Mouse (Mus musculus) right cerebral cortex, adult 2 months (tissue): ENCODE measurements around the gene Tbc1d30.
A peak's percentile ranks its signal among the peaks of the same experiment; 100 is the strongest.

Experiments used
- DNase-seq, 2 experiments: peaks; one replicate each; pipeline ENCODE4 v3.0.0; 2021 to 2022; ENCODE audit warnings: low spot score in 2 of 2

The Tbc1d30 gene

GRCm38 (mm10) chr10:121314186-121314585, 36.9 kb downstream of the Tbc1d30 start:
- no peak for DNase-seq

- DNase-seq: no peak
These were observed 38.0 kb downstream of the Tbc1d30 start for GRCm38 (mm10) chr10:121313049-121313448.

DNA sequence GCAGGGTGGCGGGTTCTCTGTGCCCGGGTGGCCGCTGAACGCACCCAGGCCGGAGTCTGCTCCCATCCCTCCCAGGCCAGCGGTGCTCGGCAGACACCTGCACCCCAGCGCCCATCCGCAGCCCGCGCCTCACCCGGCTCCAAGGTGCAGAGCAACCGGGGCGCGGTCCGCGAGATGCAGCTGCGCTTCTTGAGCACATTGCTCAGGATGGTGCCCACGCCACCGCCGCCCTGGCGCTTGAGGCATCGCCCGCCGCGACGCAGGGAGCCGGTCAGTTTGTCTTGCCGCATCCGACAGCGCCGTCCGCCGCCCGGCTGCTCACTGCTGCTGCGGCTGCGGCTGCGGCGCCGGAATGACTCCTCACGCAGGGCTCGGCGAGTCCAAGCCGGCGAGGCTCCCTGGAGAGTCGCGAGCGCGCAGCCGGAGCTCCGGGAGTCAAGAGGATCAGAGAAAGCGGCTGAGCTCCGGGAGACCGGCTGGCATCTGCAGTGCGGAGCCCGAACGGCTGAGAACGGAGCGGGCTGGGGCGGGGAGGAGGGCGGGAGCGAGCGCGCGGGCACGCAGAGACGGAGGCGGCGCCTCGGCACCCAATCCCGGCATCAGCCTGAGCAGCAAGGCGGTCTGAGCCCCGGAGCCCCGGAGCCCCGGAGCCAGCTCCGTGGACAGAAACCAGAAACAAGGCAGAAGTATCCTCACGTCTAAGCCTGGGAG, 40.4 kb downstream of the Tbc1d30 start:
- peak; percentile 78 to 79 for DNase-seq

GRCm38 (mm10) chr10:121309801-121310510, 41.1 kb downstream of the Tbc1d30 start:
- DNase-seq: no peak

DNA sequence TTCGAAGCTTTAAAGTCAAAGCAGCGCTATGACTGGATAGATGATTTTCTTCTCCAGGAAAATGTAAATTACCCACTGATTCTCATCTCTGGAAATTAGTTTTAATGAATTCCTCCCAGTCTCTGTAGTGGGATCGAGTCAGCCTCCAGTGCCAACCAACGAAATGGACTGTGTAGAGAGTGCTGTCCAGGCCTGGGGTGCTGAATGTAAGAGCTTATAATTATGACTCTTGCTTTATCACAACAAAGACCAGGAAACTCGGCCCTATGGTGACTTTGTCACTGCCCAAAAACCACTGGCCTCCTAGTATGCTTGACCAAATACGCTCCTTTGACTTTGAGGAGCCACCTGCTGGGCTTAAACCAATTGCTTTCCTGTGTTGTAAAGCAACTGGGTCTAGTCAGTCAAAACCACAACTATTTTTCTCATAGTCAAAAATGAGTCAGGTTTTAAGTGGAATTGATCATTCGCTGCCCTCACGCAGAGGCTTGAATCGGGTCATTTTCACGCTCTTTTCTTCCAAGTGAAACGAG, 41.9 kb downstream of the Tbc1d30 start:
- no peak for DNase-seq

- no peak for DNase-seq
These were observed 45.6 kb downstream of the Tbc1d30 start for GRCm38 (mm10) chr10:121305441-121305840.

DNA sequence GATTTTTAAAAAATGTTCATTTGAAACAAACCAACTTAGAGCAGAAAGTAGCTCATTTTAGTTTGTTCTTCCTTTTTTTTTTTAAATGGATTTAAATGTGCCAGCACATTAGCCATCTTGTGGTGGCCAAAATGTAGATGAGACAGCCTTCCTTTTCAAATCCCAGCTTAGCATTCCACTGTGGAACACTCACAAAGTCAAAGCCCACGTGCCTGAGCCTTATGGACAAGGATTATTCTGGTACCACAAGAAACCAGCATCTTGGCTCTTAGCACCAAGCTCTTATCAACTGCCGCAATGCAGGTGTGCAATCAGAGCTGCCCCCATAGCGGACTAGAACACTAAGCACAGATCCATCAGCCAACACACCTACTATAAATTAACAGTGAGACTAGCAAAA, 47.5 kb downstream of the Tbc1d30 start:
- no peak for DNase-seq

DNA sequence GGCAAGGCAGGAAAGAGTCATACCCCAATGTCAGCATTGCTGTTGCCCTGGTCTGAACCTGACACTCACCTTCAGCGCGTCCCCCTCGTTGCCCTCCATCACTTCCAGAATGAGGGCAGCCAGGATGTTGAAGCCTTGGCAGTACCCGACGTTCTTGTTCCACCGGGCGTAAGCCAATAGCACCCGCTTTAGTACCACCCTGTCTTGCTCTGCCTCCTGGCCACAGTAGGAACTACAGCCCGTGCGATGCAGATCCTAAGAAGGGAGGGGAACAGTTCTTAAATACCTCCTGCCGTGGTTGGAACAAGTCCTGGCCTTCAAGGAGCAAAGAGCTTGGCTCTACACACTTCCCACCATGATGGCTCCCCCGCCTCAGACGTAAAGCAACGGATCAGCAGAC, 49.2 kb downstream of the Tbc1d30 start:
- no peak for DNase-seq

GRCm38 (mm10) chr10:121300659-121301058, 50.4 kb downstream of the Tbc1d30 start:
- no peak for DNase-seq

GRCm38 (mm10) chr10:121297054-121297701, 53.9 kb downstream of the Tbc1d30 start:
- peak; percentile 55 to 63 for DNase-seq

DNA sequence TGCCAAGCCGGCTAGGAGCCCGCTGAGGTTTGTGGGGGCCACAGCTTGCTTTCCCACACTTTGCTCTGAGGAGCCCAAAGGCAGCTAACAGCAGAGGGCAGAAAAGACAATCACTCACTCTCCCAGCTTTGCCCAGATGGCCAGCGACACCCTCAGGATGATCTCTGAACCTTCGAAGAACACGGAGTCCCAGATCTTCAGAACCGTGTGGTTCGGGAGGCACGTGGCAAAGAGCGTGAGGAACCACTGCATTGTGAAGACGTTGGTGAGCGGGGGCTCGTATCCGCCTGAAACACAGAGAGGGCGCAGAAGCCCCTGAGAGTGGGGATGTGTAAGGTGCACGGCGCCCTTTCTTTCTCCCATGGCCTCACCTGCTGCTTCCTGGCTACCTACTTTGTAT, 56.6 kb downstream of the Tbc1d30 start:
- DNase-seq: no peak

- no peak for DNase-seq
These were observed 57.2 kb downstream of the Tbc1d30 start for GRCm38 (mm10) chr10:121293829-121294228.

GRCm38 (mm10) chr10:121291272-121291917, 59.7 kb downstream of the Tbc1d30 start:
- DNase-seq: no peak

GRCm38 (mm10) chr10:121290682-121291078, 60.4 kb downstream of the Tbc1d30 start:
- DNase-seq: peak; percentile 79 to 85

- no peak for DNase-seq
These were observed 61.0 kb downstream of the Tbc1d30 start for GRCm38 (mm10) chr10:121289970-121290681.

- no peak for DNase-seq
These were observed 68.2 kb downstream of the Tbc1d30 start for GRCm38 (mm10) chr10:121282926-121283325.

GRCm38 (mm10) chr10:121282436-121282835, 68.6 kb downstream of the Tbc1d30 start:
- DNase-seq: no peak

DNA sequence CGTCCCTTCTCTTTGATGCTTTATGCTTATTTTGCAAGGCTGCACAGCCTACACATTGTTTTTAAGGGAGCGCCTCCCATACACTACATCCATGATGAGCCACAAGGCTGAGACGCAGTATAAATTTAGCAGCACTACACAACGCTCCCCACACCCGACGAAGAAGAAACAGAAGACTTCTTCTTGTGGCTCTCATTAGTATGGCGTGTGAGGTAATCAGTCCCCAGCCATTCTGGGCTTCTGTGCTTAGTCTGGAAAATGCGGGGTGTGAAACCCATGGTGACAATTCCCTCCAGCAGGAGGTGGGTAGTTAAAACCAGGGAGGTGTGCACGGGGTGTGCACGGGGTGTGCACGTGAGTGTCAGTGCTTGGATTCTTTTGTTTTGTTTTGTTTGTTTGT, 70.1 kb downstream of the Tbc1d30 start:
- DNase-seq: peak; percentile 62 to 69

GRCm38 (mm10) chr10:121277022-121277471, 74.0 kb downstream of the Tbc1d30 start:
- DNase-seq: no peak

DNA sequence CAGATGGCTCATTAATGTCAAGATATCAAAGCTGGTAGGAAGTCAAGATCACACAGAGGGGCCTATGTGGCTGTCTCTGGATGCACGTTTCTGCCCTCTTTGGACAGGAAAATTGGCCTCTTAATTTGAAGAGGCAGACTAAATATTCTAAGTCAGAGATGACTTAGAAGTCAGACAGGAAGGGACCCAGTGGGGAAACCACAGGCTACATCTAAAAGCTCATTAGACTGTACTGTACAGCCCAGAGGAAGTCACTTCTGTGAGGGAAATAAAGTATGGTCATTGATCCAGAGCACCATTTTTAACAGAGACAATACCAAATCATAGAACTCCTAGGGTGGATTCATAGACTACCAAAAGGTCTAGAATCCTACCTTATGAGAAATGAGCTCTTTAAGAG, 76.1 kb downstream of the Tbc1d30 start:
- no peak for DNase-seq

DNA sequence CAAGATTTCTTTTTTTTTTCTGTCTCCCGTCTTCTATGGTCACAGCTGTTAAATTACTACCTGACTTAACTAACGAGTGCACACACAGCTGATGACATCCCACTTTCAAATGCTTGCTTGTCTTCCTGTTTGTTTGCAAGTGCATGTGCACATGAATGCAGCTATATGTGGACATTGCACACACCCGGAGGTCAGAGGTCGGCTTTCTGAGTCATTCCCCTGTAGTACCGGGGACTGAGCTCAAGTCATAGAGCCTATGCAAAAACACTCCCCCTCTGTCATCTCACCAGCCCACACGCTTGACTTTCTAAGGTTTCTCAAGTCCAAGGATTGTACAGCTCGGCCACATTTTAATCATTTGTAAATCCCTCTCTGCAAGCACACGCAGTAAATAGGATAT, 80.1 kb downstream of the Tbc1d30 start:
- no peak for DNase-seq
